Mouse (Mus musculus) myocyte (in vitro differentiated cells): ENCODE measurements around the gene Irf2.

Experiments
- MAX ChIP-seq: IDR thresholded peaks from one replicate; pipeline ENCODE4 v1.6.1; 2011; ENCODE audit warnings: low read depth, mild to moderate bottlenecking, control low read depth
- MYOD1 ChIP-seq, 3 experiments: IDR thresholded peaks; one replicate each; pipeline ENCODE4 v1.6.1; 2011; ENCODE audit warnings: control low read depth in 2 of 3, low read depth in 2 of 3, mild to moderate bottlenecking in 2 of 3, moderate library complexity in 1 of 3; ENCODE audit not compliant: insufficient read length in 2 of 3, control insufficient read depth in 1 of 3
- POLR2A ChIP-seq: IDR thresholded peaks from one replicate; pipeline ENCODE4 v1.6.1; 2011; ENCODE audit warnings: low read depth, mild to moderate bottlenecking, control low read depth, moderate library complexity; ENCODE audit not compliant: insufficient read length

DNA sequence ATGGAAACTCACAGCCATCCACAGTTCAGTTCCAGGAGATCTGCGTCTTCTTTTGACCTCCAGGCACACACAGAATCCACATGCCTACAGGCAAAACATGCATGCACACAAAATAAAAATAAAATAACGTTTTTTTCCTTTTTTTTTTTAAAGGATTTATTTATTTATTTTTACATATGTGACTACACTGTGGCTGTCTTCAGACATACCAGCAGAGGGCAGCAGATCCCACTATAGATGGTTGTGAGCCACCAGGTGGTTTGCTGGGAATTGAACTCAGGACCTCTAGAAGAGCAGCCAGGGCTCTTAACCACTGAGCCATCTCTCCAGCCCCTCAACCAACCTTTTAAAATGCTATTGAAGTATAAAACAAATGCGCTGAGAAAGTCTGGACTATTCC, 3.3 kb upstream of the Irf2 start:
- TF ChIP-seq POLR2A (no peak), MYOD1 (IDR thresholded peaks at IDR 0.05; ENCODE audit: control insufficient read depth in 1 of 3, insufficient read length in 2 of 3, low read depth in 2 of 3) (no peak), MAX (no peak)
